Mouse (Mus musculus) E14TG2a.4 (cell line): ENCODE results near the gene Agbl4.

Experiments
- CTCF ChIP-seq: conservative IDR thresholded peaks from 2 replicates; pipeline ENCODE4 v1.5.1; 2014; ENCODE audit warnings: low read length
- NANOG ChIP-seq: IDR thresholded peaks from 2 replicates; pipeline ENCODE4 v1.6.1; 2014; ENCODE audit warnings: borderline replicate concordance, low read length, mixed read lengths

DNA sequence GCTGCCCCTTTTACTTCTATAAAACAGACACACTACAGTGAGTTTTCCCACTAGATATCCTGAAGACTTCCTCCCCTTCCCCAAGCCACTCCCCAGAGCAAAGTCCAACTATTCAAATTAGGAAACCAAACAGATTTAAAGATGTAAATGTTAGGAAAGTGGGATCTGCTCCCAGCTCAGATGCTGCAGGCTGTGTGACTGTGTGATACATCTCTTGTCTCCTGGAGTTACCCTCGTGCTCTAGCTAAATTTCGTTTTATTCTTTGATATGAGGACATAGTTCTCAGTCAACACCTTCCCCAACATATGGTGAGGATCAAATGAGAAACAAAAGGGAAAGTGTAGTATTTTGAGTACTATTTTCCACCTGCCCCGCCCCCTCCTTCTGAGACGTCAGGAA, 1274.0 kb downstream of the Agbl4 start:
- TF ChIP-seq CTCF, result no peak
- TF ChIP-seq NANOG, result no peak
